Mouse (Mus musculus): ENCODE results near the gene Mc3r.

GRCm38 (mm10) chr2:172256956-172257355, 8.7 kb downstream of the Mc3r start:
- TF ChIP-seq CTCF (IDR thresholded peaks at IDR 0.05; ENCODE audit: low read depth, low read length) = no peak
- TF ChIP-seq POLR2AphosphoS5 (IDR thresholded peaks at IDR 0.05; ENCODE audit: insufficient replicate concordance, low read depth, low read length) = no peak
- no peak for TF ChIP-seq GATA1 (IDR thresholded peaks at IDR 0.05; ENCODE audit: borderline replicate concordance, low read length)
- no peak for TF ChIP-seq TAL1 (conservative IDR thresholded peaks at IDR 0.05; ENCODE audit: low read depth, low read length)
